Mouse (Mus musculus): ENCODE data around the gene Swap70. TPM values are rescaled to one million over a fixed set of nuclear protein-coding genes. Genes with fewer than 3 reads are reported as not detected.
A peak's percentile ranks its signal among the peaks of the same experiment; 100 is the strongest.

Gene Swap70
- total RNA-seq (2014; rRNA removed) = 9.7 and 10.5 TPM in 2 replicates
- 2.2 and 2.8 TPM in 2 replicates for polyA plus RNA-seq (2012; rRNA removed)

- Histone ChIP-seq H3K27ac (replicated peaks; ENCODE audit: insufficient read depth, low read depth, low read length) (peak within 1 kb of the TSS; percentile 42), H3K36me3 (ENCODE audit: control insufficient read depth, insufficient read depth, low read length) (no peaks in the 10 kb centered on the region), H3K4me1 (ENCODE audit: control insufficient read depth, insufficient read depth, low read length) (peaks cover 5% of the 10 kb centered on the region; the same call in 1 of the 2 replicates), H3K9ac (ENCODE audit: low read depth, low read length) (peak within 1 kb of the TSS; percentile 81), H3K4me3 (ENCODE audit: insufficient read depth, low read depth, low read length) (peak within 1 kb of the TSS; percentile 70), H3K79me2 (ENCODE audit: control insufficient read depth, insufficient read depth, low read length) (peaks cover 8% of the 10 kb centered on the region), H3K27me3 (ENCODE audit: control insufficient read depth, insufficient read depth, low read length) (no peaks in the 10 kb centered on the region)
- TF ChIP-seq POLR2A (IDR thresholded peaks at IDR 0.05; ENCODE audit: extremely low read depth, insufficient read depth, low read length) (peak; percentile 99), CTCF (IDR thresholded peaks at IDR 0.05; ENCODE audit: low read depth, low read length) (peak; percentile 47)
- under 1% methylated on average over 73 of the region's 73 CpGs for WGBS
- DNase-seq (ENCODE audit: extremely low read depth, low read depth, low spot score) = peak; percentile 76
Measured at GRCm38 (mm10) chr7:110221586-110222481, at the start of gene Swap70. Gene Swap70, plus strand, starts transcription at chr7:110221711.

GRCm38 (mm10) chr7:110179208-110179607, 42.3 kb upstream of the Swap70 start:
- H3K27ac ChIP-seq (replicated peaks; ENCODE audit: insufficient read depth, low read depth, low read length) = no peak overlapping the region
- no peak for DNase-seq (ENCODE audit: extremely low read depth, low read depth, low spot score)
- no peak overlapping the region for H3K4me3 ChIP-seq (ENCODE audit: insufficient read depth, low read depth, low read length)
- H3K36me3 ChIP-seq (ENCODE audit: control insufficient read depth, insufficient read depth, low read length) = no peaks in the 10 kb centered on the region
- H3K79me2 ChIP-seq (ENCODE audit: control insufficient read depth, insufficient read depth, low read length) = no peaks in the 10 kb centered on the region
- H3K4me1 ChIP-seq (ENCODE audit: control insufficient read depth, insufficient read depth, low read length) = no peaks in the 10 kb centered on the region
- 87% methylated on average over 7 of the region's 7 CpGs for WGBS
- TF ChIP-seq POLR2A (IDR thresholded peaks at IDR 0.05; ENCODE audit: extremely low read depth, insufficient read depth, low read length) (no peak), CTCF (IDR thresholded peaks at IDR 0.05; ENCODE audit: low read depth, low read length) (no peak)
- no peaks in the 10 kb centered on the region for H3K27me3 ChIP-seq (ENCODE audit: control insufficient read depth, insufficient read depth, low read length)
- H3K9ac ChIP-seq (ENCODE audit: low read depth, low read length) = no peak overlapping the region

DNA sequence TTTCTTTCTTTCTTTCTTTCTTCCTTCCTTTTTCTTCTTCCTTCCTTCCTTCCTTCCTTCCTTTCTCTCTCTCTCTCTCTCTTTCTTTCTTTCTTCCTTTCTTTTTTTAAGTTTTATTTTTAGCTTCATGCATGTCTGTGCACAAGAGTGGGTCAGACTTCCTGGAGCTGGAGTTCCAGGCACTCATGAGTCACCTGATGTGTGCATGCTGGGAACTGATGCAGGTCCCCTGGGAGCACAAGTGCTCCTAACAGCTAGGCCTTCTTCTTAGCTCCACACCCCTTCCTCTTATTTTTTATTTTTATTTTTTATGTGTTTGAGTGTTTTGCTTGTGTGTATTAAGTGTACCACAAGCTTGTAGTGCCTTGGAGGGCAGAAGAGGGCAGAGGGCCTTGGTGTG, 40.9 kb upstream of the Swap70 start:
- Histone ChIP-seq H3K9ac (ENCODE audit: low read depth, low read length) (no peak overlapping the region), H3K79me2 (ENCODE audit: control insufficient read depth, insufficient read depth, low read length) (no peaks in the 10 kb centered on the region), H3K4me3 (ENCODE audit: insufficient read depth, low read depth, low read length) (no peak overlapping the region), H3K4me1 (ENCODE audit: control insufficient read depth, insufficient read depth, low read length) (no peaks in the 10 kb centered on the region), H3K36me3 (ENCODE audit: control insufficient read depth, insufficient read depth, low read length) (no peaks in the 10 kb centered on the region), H3K27ac (replicated peaks; ENCODE audit: insufficient read depth, low read depth, low read length) (no peak overlapping the region), H3K27me3 (ENCODE audit: control insufficient read depth, insufficient read depth, low read length) (no peaks in the 10 kb centered on the region)
- no peak for TF ChIP-seq CTCF (IDR thresholded peaks at IDR 0.05; ENCODE audit: low read depth, low read length)
- no peak for TF ChIP-seq POLR2A (IDR thresholded peaks at IDR 0.05; ENCODE audit: extremely low read depth, insufficient read depth, low read length)
- no peak for DNase-seq (ENCODE audit: extremely low read depth, low read depth, low spot score)

- TF ChIP-seq POLR2A (IDR thresholded peaks at IDR 0.05; ENCODE audit: extremely low read depth, insufficient read depth, low read length) = no peak
- TF ChIP-seq CTCF (IDR thresholded peaks at IDR 0.05; ENCODE audit: low read depth, low read length) = no peak
- Histone ChIP-seq H3K4me3 (ENCODE audit: insufficient read depth, low read depth, low read length) (no peak overlapping the region), H3K27ac (replicated peaks; ENCODE audit: insufficient read depth, low read depth, low read length) (no peak overlapping the region), H3K79me2 (ENCODE audit: control insufficient read depth, insufficient read depth, low read length) (no peaks in the 10 kb centered on the region), H3K4me1 (ENCODE audit: control insufficient read depth, insufficient read depth, low read length) (no peaks in the 10 kb centered on the region), H3K9ac (ENCODE audit: low read depth, low read length) (no peak overlapping the region), H3K36me3 (ENCODE audit: control insufficient read depth, insufficient read depth, low read length) (no peaks in the 10 kb centered on the region), H3K27me3 (ENCODE audit: control insufficient read depth, insufficient read depth, low read length) (no peaks in the 10 kb centered on the region)
- 79% methylated on average over 8 of the region's 8 CpGs for WGBS
- DNase-seq (ENCODE audit: extremely low read depth, low read depth, low spot score) = no peak
Measured at GRCm38 (mm10) chr7:110181446-110181845, 40.1 kb upstream of the Swap70 start.

- Histone ChIP-seq H3K79me2 (ENCODE audit: control insufficient read depth, insufficient read depth, low read length) (no peaks in the 10 kb centered on the region), H3K36me3 (ENCODE audit: control insufficient read depth, insufficient read depth, low read length) (no peaks in the 10 kb centered on the region), H3K9ac (ENCODE audit: low read depth, low read length) (no peak overlapping the region), H3K27ac (replicated peaks; ENCODE audit: insufficient read depth, low read depth, low read length) (0 out of 2 replicates have a peak overlapping the region, but pooled peaks have one; percentile 2), H3K4me1 (ENCODE audit: control insufficient read depth, insufficient read depth, low read length) (0 out of 2 replicates have a peak, but pooled peaks cover 1% of the 10 kb centered on the region), H3K27me3 (ENCODE audit: control insufficient read depth, insufficient read depth, low read length) (no peaks in the 10 kb centered on the region), H3K4me3 (ENCODE audit: insufficient read depth, low read depth, low read length) (no peak overlapping the region)
- DNase-seq (ENCODE audit: extremely low read depth, low read depth, low spot score) = no peak
- WGBS = 91% methylated on average over 3 of the region's 3 CpGs
- no peak for TF ChIP-seq POLR2A (IDR thresholded peaks at IDR 0.05; ENCODE audit: extremely low read depth, insufficient read depth, low read length)
- no peak for TF ChIP-seq CTCF (IDR thresholded peaks at IDR 0.05; ENCODE audit: low read depth, low read length)
Measured at GRCm38 (mm10) chr7:110184608-110185007, 36.9 kb upstream of the Swap70 start.

DNA sequence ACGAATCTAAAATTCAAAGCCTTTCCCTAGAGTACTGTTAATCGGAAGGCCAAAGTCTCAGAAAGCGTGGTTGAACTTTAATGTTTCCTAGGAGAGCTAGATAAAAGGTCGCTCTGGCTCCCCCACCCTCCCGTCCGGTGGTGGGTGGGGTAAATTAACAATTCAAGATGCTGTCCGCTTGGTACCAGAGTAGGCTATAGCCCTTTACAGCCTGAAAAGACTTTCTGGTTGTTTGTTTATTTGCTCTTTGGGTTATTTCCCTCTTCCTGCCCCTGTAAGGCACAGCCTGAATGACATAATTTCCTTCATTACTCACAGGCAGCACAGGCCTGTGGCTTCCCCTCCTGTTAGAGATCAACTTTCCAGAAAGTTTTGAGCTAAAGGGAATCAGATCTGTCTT, 31.6 kb upstream of the Swap70 start:
- Histone ChIP-seq H3K79me2 (ENCODE audit: control insufficient read depth, insufficient read depth, low read length) (no peaks in the 10 kb centered on the region), H3K4me3 (ENCODE audit: insufficient read depth, low read depth, low read length) (no peak overlapping the region), H3K36me3 (ENCODE audit: control insufficient read depth, insufficient read depth, low read length) (no peaks in the 10 kb centered on the region), H3K4me1 (ENCODE audit: control insufficient read depth, insufficient read depth, low read length) (peaks cover 5% of the 10 kb centered on the region), H3K9ac (ENCODE audit: low read depth, low read length) (no peak overlapping the region), H3K27ac (replicated peaks; ENCODE audit: insufficient read depth, low read depth, low read length) (peak overlapping the region; percentile 12; the same call in 1 of the 2 replicates), H3K27me3 (ENCODE audit: control insufficient read depth, insufficient read depth, low read length) (no peaks in the 10 kb centered on the region)
- TF ChIP-seq POLR2A (IDR thresholded peaks at IDR 0.05; ENCODE audit: extremely low read depth, insufficient read depth, low read length) (no peak), CTCF (IDR thresholded peaks at IDR 0.05; ENCODE audit: low read depth, low read length) (no peak)
- DNase-seq (ENCODE audit: extremely low read depth, low read depth, low spot score) = peak; percentile 61
- 38% methylated on average over 7 of the region's 7 CpGs for WGBS

Measured in liver, adult 2 months (tissue).